ENCODE assay signal across 8 mouse cellular contexts in the genomic region with DNA sequence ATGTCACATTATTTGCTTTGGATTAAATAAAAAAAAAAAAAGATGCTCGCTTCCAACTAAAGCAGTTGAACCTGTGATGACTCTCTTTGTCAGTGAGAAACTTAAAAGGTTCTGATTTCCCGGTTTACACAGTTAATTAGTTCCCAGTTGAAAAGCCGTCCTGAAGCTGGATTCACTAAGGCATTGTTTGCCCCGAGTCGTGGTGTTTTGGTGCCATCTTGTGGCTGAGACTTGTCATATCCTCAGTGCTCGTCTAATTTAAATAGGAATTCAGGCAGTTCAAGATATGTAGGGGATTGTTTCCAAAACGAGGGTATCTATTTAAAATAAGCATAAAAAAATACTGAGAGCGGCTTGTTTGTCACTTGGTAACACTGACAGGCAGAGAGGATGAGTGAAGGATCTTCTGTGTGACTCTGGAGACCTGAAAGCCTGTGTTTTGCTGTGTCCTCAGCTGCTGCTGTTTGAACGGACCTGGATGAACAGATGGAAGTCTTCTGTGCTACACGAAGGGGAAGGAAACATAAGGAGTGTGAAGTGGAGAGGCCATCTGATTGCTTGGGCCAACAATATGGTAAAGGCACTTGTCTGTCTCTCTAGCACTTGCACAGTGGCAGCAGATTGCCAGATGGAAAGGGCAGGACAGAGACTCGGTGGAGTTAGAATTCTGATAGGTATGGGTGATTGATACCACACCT.
DNase-seq lines count a peak whose midpoint lies in the region; ATAC-seq and TF ChIP-seq lines count a peak whose summit lies in the region.

No protein-coding gene starts in this region.

- H3K27me3 ChIP-seq in liver, embryonic 12.5 days (replicated peaks), result no peaks in the 10 kb centered on the region
- no peaks in the 10 kb centered on the region for H3K27me3 ChIP-seq in forebrain, embryonic 14.5 days (replicated peaks; ENCODE audit: control insufficient read depth, insufficient read depth, low read length)
- no peaks in the 10 kb centered on the region for H3K27me3 ChIP-seq in midbrain, embryonic 12.5 days
- H3K27me3 ChIP-seq in spleen, adult 2 months (ENCODE audit: control insufficient read depth, insufficient read depth, low read length), result no peaks in the 10 kb centered on the region

- peaks cover 20% of the 10 kb centered on the region for H3K36me3 ChIP-seq in liver, embryonic 12.5 days
- H3K36me3 ChIP-seq in forebrain, embryonic 14.5 days (ENCODE audit: control insufficient read depth, insufficient read depth, low read length), result no peaks in the 10 kb centered on the region
- peaks cover 12% of the 10 kb centered on the region; the same call in 1 of the 2 replicates for H3K36me3 ChIP-seq in midbrain, embryonic 12.5 days
- H3K36me3 ChIP-seq in spleen, adult 2 months (ENCODE audit: control insufficient read depth, insufficient read depth, low read length), result peaks cover 10% of the 10 kb centered on the region

- H3K4me3 ChIP-seq in liver, embryonic 12.5 days, result no peak overlapping the region
- H3K4me3 ChIP-seq in forebrain, embryonic 14.5 days (ENCODE audit: low read depth, low read length), result no peak overlapping the region
- no peak overlapping the region for H3K4me3 ChIP-seq in left cerebral cortex, adult 2 months
- no peak overlapping the region for H3K4me3 ChIP-seq in midbrain, embryonic 12.5 days
- H3K4me3 ChIP-seq in spleen, adult 2 months (ENCODE audit: extremely low read depth, insufficient read depth, insufficient read length), result no peak overlapping the region

- no peak for TF ChIP-seq POLR2A in spleen, adult 2 months (IDR thresholded peaks at IDR 0.05; ENCODE audit: low read depth, low read length)

- DNase-seq in liver, result peak; percentile 54
- peak; percentile 62 for DNase-seq in cerebellum, adult 11 months
- peak; percentile 94 for DNase-seq in forebrain, embryonic 14.5 days (ENCODE audit: low spot score)
- DNase-seq in induced T-regulatory cell, adult 2 months (ENCODE audit: low read depth), result peak; percentile 79
- peak; percentile 43 to 59 for DNase-seq in left cerebral cortex, adult 2 months (ENCODE audit: extremely low spot score in 1 of 2, low spot score in 2 of 2)
- peak; percentile 25 to 32 for DNase-seq in spleen, adult 2 months (ENCODE audit: low read depth in 1 of 2, low spot score in 2 of 2)

- no peak for ATAC-seq in liver, embryonic 12.5 days
- ATAC-seq in forebrain, embryonic 14.5 days, result peak; percentile 94
- peak; percentile 90 for ATAC-seq in midbrain, embryonic 12.5 days (ENCODE audit: low FRiP score, low read depth)

- H3K27ac ChIP-seq in liver, embryonic 12.5 days, result no peak overlapping the region
- H3K27ac ChIP-seq in forebrain, embryonic 14.5 days (ENCODE audit: low read depth, low read length), result peak overlapping the region; percentile 29; the same call in 1 of the 2 replicates
- peak overlapping the region; percentile 26; the same call in 1 of the 2 replicates for H3K27ac ChIP-seq in left cerebral cortex, adult 2 months
- no peak overlapping the region for H3K27ac ChIP-seq in midbrain, embryonic 12.5 days (replicated peaks)
- no peak overlapping the region for H3K27ac ChIP-seq in spleen, adult 2 months (ENCODE audit: insufficient read depth, low read length)

- intact Hi-C loops in left cerebral cortex, adult 2 months (cut with DNase I), result loop anchor here (1.0 to 10.0 kb wide), 4 partner anchors 93 to 753 kb away; partner anchors contain the start of gene Vps41

- TF ChIP-seq CTCF in left cerebral cortex, adult 2 months (IDR thresholded peaks at IDR 0.05), result peak; percentile 83
- peak; percentile 72; the same call in 1 of the 2 replicates for TF ChIP-seq CTCF in spleen, adult 2 months (IDR thresholded peaks at IDR 0.05; ENCODE audit: extremely low read depth, insufficient read depth, insufficient read length, insufficient replicate concordance)

- 26% methylated on average over 11 of the region's 11 CpGs for WGBS in liver, embryonic 12.5 days (ENCODE audit: insufficient replicate concordance)
- 17% methylated on average over 11 of the region's 11 CpGs for WGBS in forebrain, embryonic 14.5 days
- WGBS in midbrain, embryonic 12.5 days, result 20% methylated on average over 11 of the region's 11 CpGs
- 35% methylated on average over 11 of the region's 11 CpGs for WGBS in spleen, adult 2 months

- H3K9ac ChIP-seq in liver, embryonic 12.5 days, result no peak overlapping the region
- H3K9ac ChIP-seq in forebrain, embryonic 14.5 days (ENCODE audit: low read length), result peak overlapping the region; percentile 32; the same call in 1 of the 2 replicates
- no peak overlapping the region; the same call in 1 of the 2 replicates for H3K9ac ChIP-seq in midbrain, embryonic 12.5 days (replicated peaks)

- no peaks in the 10 kb centered on the region for H3K4me1 ChIP-seq in liver, embryonic 12.5 days
- no peaks in the 10 kb centered on the region for H3K4me1 ChIP-seq in forebrain, embryonic 14.5 days (ENCODE audit: control insufficient read depth, insufficient read depth, low read length)
- no peaks in the 10 kb centered on the region for H3K4me1 ChIP-seq in midbrain, embryonic 12.5 days
- no peaks in the 10 kb centered on the region for H3K4me1 ChIP-seq in spleen, adult 2 months (ENCODE audit: control insufficient read depth, insufficient read depth, insufficient read length)

- H3K9me3 ChIP-seq in liver, embryonic 12.5 days (replicated peaks), result no peaks in the 10 kb centered on the region
- H3K9me3 ChIP-seq in forebrain, embryonic 14.5 days (replicated peaks; ENCODE audit: control insufficient read depth, low read length), result no peaks in the 10 kb centered on the region
- H3K9me3 ChIP-seq in midbrain, embryonic 12.5 days, result no peaks in the 10 kb centered on the region

- no peak overlapping the region for H3K4me2 ChIP-seq in liver, embryonic 12.5 days
- H3K4me2 ChIP-seq in forebrain, embryonic 14.5 days (ENCODE audit: low read length), result no peak overlapping the region
- H3K4me2 ChIP-seq in midbrain, embryonic 12.5 days (replicated peaks), result no peak overlapping the region

Comparison
In these comparisons a context has a peak if more than half of its experiments do, and no peak if none do; other contexts are left out.
1. DNase-seq: peak in every context shown above with its lines; median percentile 94 in forebrain, embryonic 14.5 days; 79 in induced T-regulatory cell, adult 2 months; 62 in cerebellum, adult 11 months; 54 in liver; 51 in left cerebral cortex, adult 2 months; 28 in spleen, adult 2 months.
2. H3K27ac ChIP-seq: peak in forebrain, embryonic 14.5 days (single experiment) and left cerebral cortex, adult 2 months (single experiment); none in liver, embryonic 12.5 days (single experiment), midbrain, embryonic 12.5 days (single experiment) and spleen, adult 2 months (single experiment).